Mouse (Mus musculus) spleen, embryonic (tissue): ENCODE measurements around the gene Borcs5.

Experiments used
- CTCF ChIA-PET: fragments of 350-600 bp; sonication (Branson Sonifier 250); formaldehyde crosslinking; loops from one replicate; lab custom pipeline; 2022; lab: Charles Lee

Gene Borcs5

DNA sequence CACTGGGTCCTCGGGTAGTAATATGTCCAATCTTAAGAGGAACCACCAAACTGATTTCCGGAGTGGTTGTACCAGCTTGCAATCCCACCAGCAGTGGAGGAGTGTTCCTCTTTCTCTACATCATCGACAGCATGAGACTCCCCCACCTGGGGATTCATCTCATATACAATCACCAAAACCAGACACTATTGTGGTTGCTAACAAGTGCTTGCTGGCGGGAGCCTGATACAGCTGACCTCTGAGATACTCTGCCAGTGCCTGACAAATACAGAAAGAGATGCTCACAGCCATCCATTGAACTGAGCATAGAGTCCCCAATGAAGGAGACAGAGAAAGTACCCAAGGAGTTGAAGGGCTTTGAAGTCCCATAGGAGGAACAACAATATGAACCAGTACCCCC lies 116.7 kb downstream of the Borcs5 start:
- CTCF ChIA-PET = interaction anchor here (0.6 kb wide), 1 partner anchor 29 kb away, joined by 3 read pairs; no protein-coding TSS in a partner anchor
